Mouse (Mus musculus): ENCODE data around the gene Srpk1.

Srpk1 gene

DNA sequence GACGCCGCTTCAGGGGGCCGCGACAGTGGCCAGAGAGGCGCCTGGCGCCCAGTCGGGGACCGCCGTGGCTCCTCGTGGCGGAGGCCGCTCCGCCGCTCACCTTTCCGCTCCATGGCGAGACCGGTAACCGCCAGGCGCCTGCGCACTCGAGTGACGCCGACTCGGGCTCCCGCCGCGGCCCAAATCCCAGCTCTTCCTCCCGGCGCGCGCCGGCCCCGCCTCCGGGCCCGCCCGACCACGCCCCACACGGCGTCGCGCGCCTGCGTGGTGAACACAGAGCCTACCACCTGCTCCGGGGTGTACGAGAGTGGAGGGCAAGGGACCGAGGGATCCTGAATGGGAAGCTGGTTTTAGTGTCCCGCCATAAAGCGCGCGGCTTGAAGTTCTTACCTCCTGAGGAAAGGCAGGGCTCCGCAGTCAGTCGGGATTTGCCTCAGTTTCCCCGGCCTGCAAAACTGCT, at the start of gene Srpk1:
Gene Srpk1, minus strand, starts transcription at position 410 of the 460 bp plus-strand sequence.
- DNase-seq = peak; percentile 93 to 96

GRCm38 (mm10) chr17:28659564-28659963, 37.1 kb upstream of the Srpk1 start:
- DNase-seq = no peak

- DNase-seq = no peak
Measured at GRCm38 (mm10) chr17:28657936-28658335, 35.4 kb upstream of the Srpk1 start.

DNA sequence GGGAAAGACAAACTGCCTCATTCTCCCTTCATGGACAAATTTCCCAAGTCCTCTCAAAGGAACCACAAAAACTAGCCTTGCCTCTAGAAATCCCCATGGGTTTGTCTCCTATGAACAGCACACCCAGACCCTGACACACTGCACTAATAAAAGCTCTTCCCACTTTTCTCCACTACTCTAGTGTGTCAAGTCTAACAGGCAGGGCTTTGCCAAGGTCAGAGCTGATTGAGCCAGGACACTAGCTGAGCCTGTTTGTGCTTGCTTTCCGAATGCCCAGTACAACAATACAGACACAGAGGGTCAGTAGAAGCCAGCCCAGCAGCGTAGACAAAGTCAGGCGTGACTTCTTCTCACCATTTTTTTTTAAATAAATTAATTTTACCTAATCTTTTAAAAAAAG, 27.8 kb upstream of the Srpk1 start:
- peak; percentile 18 to 20 for DNase-seq

GRCm38 (mm10) chr17:28648607-28649370, 26.3 kb upstream of the Srpk1 start:
- DNase-seq = peak; percentile 25 to 63

DNA sequence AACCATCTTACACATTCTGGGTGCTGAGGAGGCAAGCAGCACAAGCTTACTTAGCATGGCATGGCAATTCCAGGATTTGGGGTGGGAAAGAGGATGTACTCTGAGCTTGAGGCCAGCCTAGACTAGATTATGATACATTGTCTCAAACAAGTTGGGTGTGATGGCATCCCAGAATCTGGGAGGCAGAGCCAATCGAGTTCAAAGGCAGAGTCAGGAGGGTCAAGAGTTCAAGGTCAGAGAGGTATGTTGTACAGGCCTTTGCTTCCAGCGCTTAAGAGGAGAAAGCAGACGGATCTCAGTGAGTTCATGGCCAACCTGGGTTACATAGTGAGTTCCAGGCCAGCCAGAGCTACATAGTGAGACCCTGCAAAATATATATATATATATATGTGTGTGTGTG, 23.7 kb upstream of the Srpk1 start:
- no peak for DNase-seq

DNA sequence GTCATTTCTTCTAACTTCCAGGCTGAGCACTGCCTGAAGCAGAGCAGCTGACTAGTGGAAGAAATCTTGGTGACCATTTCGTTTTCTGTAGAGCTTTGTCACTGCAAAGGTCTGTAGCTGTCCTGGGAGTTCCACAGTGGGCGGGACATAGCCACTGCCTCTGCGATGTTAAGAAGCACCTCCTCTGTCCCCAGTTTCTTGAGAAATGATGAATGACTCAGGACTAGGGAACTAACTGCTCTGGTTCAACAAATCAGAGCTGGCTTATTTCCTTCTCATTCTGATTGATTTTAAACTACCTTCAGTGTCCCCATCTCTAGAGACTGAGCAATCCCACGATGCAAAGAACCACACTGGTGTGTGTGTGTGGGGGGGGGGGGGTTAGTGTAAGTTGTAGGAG, 21.6 kb upstream of the Srpk1 start:
- DNase-seq = no peak

GRCm38 (mm10) chr17:28643697-28644096, 21.2 kb upstream of the Srpk1 start:
- no peak for DNase-seq

DNA sequence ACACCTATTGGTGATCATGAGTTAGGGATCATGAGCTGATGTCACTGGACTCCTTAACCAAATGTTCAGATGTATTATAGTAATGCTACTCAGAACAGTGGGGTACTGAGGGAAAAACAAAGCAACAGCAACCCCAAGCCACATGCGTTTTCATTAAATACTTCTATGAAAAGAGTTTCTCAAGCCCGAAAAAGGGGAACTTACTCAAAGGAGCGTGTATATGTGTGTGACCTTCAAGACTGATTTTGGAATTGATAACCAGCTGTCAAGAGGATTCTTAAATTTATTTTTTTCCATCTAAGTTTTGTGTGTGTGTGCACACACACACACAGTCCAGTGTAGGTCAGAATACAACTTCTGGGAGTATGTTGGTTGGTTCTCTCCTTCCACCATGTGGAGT, 17.6 kb upstream of the Srpk1 start:
- no peak for DNase-seq

GRCm38 (mm10) chr17:28637711-28638690, 15.5 kb upstream of the Srpk1 start:
- peak; percentile 43 to 55 for DNase-seq

DNA sequence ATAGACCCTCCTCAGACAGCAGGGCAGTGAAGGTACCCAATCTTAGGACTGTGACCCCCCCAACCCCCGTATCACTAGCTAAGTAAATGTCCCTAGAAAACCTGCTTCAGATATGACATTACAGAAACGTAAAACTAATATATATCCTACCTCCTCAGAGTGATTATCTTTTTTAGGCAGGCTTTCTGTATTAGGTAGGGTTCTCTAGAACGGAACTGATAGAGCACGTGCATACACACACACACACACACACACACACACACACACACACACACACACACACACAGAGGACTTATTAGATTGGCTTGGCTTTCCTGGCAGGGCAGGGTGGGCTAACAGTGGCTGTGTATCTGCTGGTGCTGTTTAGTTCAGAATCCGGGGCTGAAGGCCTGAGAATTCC, 13.3 kb upstream of the Srpk1 start:
- DNase-seq = no peak

GRCm38 (mm10) chr17:28629125-28629524, 6.6 kb upstream of the Srpk1 start:
- no peak for DNase-seq

DNA sequence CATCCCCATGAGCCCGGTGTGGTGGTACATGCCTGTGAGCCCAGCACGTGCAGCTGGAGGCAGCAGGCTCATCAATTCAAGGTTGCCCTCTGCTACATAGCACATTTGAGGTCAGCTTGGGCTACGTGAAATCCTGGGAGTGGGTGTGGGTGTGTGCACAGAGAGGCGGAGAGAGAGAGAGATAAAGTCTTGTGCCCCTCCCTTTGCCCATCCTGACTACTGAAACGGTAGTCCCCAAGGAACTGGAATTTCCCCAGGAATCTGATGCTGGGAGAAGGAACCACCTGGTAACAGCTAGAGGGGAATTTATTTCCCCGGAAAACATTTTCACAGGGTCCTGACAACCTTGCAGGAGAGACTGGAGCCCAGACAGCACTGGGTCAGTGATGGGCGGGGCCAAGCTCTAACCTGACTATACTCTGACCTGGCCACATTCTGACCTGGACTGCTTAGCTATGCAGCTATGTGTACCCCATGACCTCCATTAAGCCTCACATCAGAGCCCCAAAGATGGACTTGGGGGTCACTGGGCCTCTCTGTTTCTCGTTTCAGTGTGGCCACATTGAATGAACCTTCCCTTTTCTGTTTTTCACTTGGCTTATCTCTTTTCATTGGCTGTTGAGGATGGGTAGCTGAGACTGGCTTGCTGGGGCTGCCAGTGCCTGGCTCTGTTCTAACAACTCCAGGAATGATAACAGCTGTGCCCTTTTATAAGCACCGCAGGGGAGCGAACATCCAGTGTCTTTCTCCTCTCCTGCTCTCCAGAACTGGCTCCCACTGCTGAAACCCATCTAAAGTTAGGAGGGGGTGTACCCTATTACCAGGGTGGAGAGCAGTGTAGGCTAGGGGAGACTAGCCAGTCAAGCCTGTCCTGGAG, 6.0 kb upstream of the Srpk1 start:
- DNase-seq = no peak

GRCm38 (mm10) chr17:28626937-28627336, 4.4 kb upstream of the Srpk1 start:
- no peak for DNase-seq

GRCm38 (mm10) chr17:28625327-28625726, 2.8 kb upstream of the Srpk1 start:
- no peak for DNase-seq

GRCm38 (mm10) chr17:28624841-28625240, 2.3 kb upstream of the Srpk1 start:
- no peak for DNase-seq

DNA sequence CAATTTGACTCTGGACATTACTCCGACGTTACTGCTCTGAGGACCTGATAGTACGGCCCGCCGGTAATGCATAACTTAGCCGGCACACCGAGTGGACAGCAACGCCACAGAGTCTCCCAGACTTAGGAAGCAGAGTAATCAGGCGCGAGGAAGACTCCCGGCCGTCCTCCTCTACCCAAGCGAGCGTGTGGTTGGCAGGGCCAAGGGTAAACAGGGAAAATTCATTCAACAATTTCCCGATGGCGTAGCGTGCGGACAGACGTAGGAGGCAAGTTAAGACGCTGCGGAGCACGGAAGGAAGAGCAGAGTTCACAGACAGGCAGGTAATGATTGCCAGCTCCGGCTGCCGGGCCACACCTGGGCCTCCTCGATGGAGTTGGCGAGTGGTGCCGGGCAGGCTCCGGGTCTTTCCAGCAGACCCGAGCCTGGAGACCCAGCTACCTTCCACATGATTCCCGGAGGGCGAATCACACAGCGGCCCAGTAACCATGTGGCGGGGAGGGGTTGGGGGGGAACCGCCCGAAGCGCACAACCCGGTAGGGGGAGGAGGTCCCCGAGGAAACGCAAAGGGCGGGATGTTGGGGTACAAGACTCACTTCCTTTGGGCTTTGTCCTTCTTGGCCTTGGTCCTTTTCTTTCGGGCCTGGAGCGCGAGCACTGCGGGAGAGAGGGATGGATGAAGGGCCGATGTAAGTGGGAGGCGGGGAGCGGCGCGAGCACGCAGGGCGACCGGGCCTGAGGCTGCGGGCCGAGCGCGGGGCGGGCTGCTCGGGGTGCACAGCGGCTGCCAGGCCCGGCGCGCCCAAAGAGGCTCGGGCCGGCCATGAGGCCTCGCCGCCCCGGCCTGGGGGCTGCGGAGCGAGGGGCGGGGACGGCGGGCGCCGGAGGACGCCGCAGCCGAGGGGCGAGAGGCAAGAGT, 869 bp downstream of the Srpk1 start:
- DNase-seq = peak; percentile 52

DNA sequence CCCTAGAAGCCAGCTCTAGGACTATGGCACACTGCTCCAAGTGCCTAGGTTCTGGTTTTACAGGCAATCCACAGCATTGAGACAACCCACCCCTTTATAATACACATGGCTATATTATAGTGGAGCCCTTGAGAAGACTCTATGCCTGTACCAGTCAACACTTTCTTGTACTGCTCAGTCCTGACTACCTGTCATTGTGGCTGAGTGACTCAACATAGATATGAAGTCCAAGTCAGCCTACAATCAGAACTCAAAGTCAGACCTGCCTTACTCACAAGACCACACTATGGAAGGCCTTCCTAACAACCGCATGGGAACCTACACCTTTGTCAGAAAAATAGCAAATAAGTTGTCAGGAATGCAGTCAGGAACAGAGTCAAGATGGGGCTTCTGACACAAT, 3.7 kb downstream of the Srpk1 start:
- DNase-seq = no peak

DNA sequence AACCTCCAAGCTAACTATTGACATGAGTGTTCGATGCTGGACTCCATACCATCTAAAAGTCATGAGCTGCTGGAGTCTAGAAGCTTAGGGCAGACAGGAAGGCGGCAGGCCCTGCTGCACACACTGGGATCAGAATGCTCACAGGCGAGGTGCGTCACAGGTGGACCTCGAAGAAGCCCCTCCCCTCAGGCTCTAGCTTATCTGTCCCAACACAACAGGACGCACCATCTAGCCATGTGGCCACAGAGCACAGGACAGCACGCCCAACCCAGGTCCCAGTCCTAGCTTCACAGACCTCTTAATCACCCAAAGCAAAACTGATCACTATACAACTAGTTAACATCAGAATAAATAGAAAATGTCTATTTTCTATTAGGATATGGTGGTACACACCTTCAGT, 4.4 kb downstream of the Srpk1 start:
- DNase-seq = no peak

DNA sequence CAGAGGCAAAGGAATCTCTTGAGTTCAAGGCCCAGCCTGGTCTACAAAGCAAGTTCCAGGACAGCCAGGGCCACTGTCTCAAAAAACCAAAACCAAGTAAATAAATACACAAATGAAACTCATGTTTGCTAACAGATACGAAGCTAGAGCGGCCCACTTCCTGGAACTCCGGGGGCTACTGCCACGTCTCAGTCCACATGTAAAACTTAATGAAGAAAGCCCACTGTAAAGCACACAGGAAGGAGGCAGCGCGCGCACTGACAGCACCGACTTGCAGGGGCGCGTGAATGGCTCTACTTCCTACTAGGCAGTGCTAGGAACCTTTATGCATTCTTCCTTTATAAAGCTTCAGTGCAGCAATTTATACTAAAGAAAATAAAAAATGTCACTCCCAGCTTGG, 4.9 kb downstream of the Srpk1 start:
- no peak for DNase-seq

- DNase-seq = no peak
Measured at GRCm38 (mm10) chr17:28615332-28615731, 7.2 kb downstream of the Srpk1 start.

GRCm38 (mm10) chr17:28613096-28613495, 9.4 kb downstream of the Srpk1 start:
- no peak for DNase-seq
